Mouse (Mus musculus): ENCODE measurements around the gene S100a6. TPM values are rescaled to one million over a fixed set of nuclear protein-coding genes. Genes with fewer than 3 reads are reported as not detected.
A peak's percentile ranks its signal among the peaks of the same experiment; 100 is the strongest.

Gene S100a6
- polyA plus RNA-seq, 1 experiment from 2014 or later = 24.1 TPM

DNA sequence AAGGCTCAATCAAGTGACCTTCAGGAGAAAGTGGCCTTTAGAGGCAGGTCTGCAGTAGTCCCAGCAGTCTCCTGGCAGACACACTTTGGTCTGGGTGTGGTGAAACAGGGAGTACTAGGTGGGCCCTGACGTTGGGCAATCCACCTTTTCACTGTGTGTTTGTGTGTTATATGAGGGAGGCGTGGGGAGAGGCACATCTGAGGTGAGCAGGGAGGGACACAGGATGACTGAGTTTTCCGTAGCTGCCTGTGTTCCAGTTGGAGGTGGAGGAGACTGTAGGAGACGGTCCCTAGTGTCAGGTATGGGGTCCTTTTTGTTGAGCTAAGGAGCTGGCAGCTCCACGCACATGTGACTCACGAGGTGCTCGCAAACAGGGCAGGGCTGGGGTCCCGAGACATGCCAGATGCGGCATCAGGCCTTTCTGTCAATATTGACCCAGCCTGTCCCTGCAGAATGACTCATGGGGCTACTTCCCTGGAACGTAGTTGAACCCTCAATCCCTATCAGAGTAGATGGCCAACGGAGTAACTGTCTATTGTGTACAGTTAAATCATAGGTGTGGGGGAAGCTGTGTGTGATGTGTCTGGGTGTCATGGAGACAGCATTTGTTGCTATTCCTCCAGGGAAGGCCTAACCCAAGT is 2.0 kb downstream of the S100a6 start:
- Histone ChIP-seq H3K36me3 (no peaks in the 10 kb centered on the region), H3K4me1 (replicated peaks) (peaks cover 9% of the 10 kb centered on the region), H3K9me3 (no peaks in the 10 kb centered on the region), H3K4me3 (no peak overlapping the region), H3K27ac (replicated peaks) (no peak overlapping the region), H3K4me2 (no peak overlapping the region), H3K9ac (no peak overlapping the region), H3K27me3 (0 out of 2 replicates have a peak, but pooled peaks cover 4% of the 10 kb centered on the region)
- 83% methylated on average over 11 of the region's 11 CpGs for WGBS
- ATAC-seq (ENCODE audit: low FRiP score, low read depth) = no peak

DNA sequence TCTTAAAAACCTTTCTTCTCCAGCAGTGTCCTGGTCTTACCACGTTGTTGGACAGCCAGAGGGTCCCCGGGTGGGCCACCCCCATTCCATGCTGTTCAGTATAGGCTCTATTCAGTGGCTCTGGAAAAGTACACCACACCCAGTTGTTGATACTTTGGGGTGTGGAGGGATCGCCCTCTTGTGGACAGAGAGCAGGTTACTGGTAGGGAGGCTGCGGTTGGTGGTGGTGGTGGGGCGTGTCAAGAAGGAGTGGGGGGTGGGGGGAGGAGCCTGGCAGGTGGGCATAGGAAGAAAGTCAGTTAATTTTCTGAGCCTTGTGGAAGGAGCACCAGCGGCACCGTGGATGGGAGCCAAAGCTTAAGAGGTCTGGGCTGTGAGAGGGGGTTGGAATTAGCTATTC is 2.7 kb downstream of the S100a6 start:
- no peak overlapping the region for H3K27ac ChIP-seq (replicated peaks)
- peaks cover 9% of the 10 kb centered on the region for H3K4me1 ChIP-seq (replicated peaks)
- no peak overlapping the region for H3K4me3 ChIP-seq
- 14% methylated on average over 7 of the region's 7 CpGs for WGBS
- ATAC-seq (ENCODE audit: low FRiP score, low read depth) = no peak
- no peaks in the 10 kb centered on the region for H3K36me3 ChIP-seq
- H3K4me2 ChIP-seq = no peak overlapping the region
- H3K9ac ChIP-seq = no peak overlapping the region
- 0 out of 2 replicates have a peak, but pooled peaks cover 4% of the 10 kb centered on the region for H3K27me3 ChIP-seq
- no peaks in the 10 kb centered on the region for H3K9me3 ChIP-seq

DNA sequence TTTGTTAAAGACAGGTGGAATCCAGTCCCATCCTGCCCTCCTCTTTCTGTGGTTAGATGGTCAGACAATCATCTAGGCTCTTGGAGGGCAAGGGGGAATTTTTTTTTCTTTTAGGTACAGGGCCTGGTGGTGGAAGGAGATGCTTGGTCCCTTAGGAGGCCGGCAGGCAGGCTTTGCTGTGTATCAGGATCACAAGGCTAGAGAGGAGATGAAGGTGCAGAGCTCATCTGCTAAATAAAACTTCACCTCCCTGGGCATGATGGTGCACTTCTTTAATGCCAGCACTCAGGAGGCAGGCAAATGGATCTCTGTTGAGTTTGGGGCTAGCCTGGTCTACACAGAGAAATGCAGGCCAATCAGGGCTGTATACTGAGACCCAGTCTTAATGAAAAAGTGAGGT is 3.2 kb downstream of the S100a6 start:
- H3K4me2 ChIP-seq = no peak overlapping the region
- H3K36me3 ChIP-seq = no peaks in the 10 kb centered on the region
- H3K4me1 ChIP-seq (replicated peaks) = peaks cover 9% of the 10 kb centered on the region
- no peaks in the 10 kb centered on the region for H3K9me3 ChIP-seq
- H3K4me3 ChIP-seq = no peak overlapping the region
- no peak overlapping the region for H3K27ac ChIP-seq (replicated peaks)
- H3K27me3 ChIP-seq = 0 out of 2 replicates have a peak, but pooled peaks cover 4% of the 10 kb centered on the region
- WGBS = 62% methylated on average over 1 of the region's 1 CpGs
- ATAC-seq (ENCODE audit: low FRiP score, low read depth) = no peak
- H3K9ac ChIP-seq = no peak overlapping the region

DNA sequence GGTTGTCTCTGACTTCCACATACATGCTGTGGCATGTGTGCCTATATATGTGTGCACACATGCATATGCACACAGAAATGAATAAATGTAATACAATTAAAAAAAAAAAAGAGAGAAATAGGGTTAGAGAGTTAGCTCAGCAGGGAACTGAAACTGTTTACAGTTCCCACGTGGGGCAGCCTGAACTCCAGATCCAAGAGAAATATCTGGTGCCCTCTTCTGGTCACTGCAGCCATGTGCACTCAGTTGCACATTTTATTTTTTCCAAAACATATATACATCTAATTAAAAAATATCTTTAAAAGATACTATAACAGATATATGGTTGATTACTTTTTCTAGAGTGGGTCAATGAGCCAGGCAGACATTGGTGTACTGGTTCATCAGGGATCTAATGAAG is 4.9 kb downstream of the S100a6 start:
- Histone ChIP-seq H3K4me2 (no peak overlapping the region), H3K9ac (no peak overlapping the region), H3K4me3 (no peak overlapping the region), H3K9me3 (no peaks in the 10 kb centered on the region), H3K4me1 (replicated peaks) (peaks cover 8% of the 10 kb centered on the region), H3K27me3 (0 out of 2 replicates have a peak, but pooled peaks cover 4% of the 10 kb centered on the region), H3K27ac (replicated peaks) (no peak overlapping the region), H3K36me3 (no peaks in the 10 kb centered on the region)
- no peak for ATAC-seq (ENCODE audit: low FRiP score, low read depth)
- 15% methylated on average over 1 of the region's 1 CpGs for WGBS

DNA sequence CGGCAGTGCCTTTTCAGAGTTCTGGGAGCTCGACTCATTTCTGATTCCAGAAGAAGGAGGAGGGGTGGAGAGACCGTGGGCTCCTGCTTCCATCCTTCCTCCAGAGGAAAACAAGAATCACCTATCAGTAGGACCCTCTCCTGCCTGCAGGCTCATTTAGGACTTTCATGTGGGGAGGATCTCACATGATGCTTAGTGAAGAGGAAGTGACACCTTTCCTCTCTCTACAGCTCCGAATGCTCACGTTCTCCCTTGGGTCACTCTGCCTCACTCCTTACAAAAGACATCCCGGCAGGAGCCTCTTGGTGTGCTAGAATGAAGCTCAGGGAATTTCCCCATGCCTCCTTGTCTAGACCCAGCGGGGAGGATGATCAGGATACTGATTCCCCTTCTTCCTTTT is 8.9 kb downstream of the S100a6 start:
- Histone ChIP-seq H3K36me3 (no peaks in the 10 kb centered on the region), H3K27me3 (no peaks in the 10 kb centered on the region), H3K9ac (no peak overlapping the region), H3K4me1 (replicated peaks) (peaks cover 12% of the 10 kb centered on the region), H3K4me3 (no peak overlapping the region), H3K4me2 (no peak overlapping the region), H3K9me3 (no peaks in the 10 kb centered on the region), H3K27ac (replicated peaks) (no peak overlapping the region)
- ATAC-seq (ENCODE audit: low FRiP score, low read depth) = no peak
- WGBS = 58% methylated on average over 7 of the region's 7 CpGs

DNA sequence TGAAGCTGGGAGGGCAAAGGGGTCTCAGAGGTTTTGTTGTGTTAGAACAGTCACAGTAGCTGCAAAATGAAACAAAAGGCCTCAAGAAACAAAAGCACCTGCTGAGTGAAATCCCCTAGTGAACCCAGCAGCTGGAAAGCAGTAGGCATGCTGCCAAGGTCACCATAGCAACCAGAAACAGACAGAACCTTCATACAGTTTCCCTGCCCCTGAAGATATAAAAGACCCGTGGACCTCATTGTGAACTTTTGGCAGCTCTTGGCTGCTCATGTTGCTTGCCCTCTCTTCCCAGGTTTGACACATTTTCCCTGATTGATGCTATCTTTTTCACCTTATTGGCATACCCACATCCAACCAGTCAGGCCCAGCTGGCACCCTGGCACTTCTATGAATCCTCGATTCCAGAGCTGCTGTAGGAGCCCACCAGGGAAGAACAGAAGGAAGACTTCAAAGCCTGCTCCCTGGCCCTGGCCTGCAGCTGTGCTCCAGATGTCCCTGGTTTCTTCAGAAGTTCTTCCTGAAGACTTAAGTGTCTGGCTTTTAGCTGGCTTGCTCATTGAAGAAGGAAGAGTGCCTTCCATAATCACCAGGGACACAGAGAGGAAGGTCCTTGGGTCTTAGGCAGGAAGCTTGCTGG is 10.9 kb downstream of the S100a6 start:
- ATAC-seq (ENCODE audit: low FRiP score, low read depth) = 0 out of 2 replicates have a peak, but pooled peaks have one; percentile 40
- Histone ChIP-seq H3K4me3 (no peak overlapping the region), H3K9ac (no peak overlapping the region), H3K27ac (replicated peaks) (peak overlapping the region; percentile 34), H3K9me3 (no peaks in the 10 kb centered on the region), H3K36me3 (no peaks in the 10 kb centered on the region), H3K4me1 (replicated peaks) (peaks cover 12% of the 10 kb centered on the region), H3K27me3 (no peaks in the 10 kb centered on the region), H3K4me2 (no peak overlapping the region)
- 0% methylated on average over 2 of the region's 2 CpGs for WGBS

DNA sequence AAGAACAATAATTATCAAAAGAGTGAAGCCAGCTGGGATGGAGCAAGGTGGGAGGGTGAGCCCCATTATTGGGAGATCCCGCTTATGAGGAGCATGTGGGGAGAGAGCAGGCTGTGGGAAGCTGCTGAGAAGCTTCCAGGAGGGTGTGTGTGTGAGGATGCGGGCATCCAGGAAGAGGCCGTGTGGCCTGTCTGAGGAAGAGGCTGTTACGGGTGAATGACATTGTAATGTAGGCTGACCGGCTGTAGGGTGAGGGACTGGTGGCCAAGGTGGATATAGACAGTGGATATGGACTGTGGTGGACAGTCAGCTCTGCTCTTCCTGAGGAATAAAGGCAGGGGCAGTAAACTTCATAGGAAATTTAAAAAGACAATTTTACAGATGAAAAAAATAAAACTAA is 12.8 kb downstream of the S100a6 start:
- no peak overlapping the region for H3K4me3 ChIP-seq
- no peak overlapping the region for H3K9ac ChIP-seq
- WGBS = 69% methylated on average over 5 of the region's 5 CpGs
- H3K4me1 ChIP-seq (replicated peaks) = peaks cover 12% of the 10 kb centered on the region
- no peak overlapping the region for H3K27ac ChIP-seq (replicated peaks)
- H3K9me3 ChIP-seq = no peaks in the 10 kb centered on the region
- H3K4me2 ChIP-seq = no peak overlapping the region
- H3K27me3 ChIP-seq = no peaks in the 10 kb centered on the region
- no peaks in the 10 kb centered on the region for H3K36me3 ChIP-seq
- no peak for ATAC-seq (ENCODE audit: low FRiP score, low read depth)

DNA sequence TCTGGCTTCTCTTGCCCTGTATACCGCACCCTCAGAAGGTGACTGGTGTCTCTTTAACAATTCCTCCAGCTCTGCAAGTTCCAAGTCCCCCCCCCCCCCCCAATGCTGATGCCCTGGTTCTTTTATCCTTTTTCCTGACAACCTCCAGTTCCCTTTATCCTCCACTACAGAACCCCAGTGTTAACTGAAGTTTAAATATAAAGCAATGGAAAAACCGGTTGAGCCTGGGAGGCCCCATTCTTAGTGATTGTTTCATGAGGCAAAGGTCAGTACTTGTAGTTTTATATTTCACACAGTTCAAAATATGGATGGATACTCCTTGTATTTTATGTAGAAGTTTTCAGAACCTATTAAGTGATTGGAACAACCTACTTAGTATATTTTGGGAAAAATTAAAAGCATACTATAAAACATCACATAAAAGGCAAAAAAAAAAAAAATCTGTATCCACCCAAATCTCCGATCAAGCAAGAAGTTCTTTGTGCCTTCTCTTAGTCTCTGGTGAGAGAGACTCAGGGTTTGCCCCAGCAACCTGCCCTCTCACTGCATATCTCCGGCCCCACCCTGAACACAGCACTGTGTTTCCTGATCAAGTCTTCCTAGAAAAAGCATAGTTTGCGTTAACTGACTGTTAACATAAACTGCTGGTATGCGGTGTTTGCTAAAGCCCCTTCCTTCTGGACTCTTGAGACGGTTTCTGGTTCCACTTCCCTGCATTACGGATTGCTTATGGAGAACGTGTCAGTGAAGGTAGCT is 13.8 kb downstream of the S100a6 start:
- no peaks in the 10 kb centered on the region for H3K27me3 ChIP-seq
- peaks cover 12% of the 10 kb centered on the region for H3K4me1 ChIP-seq (replicated peaks)
- H3K4me3 ChIP-seq = no peak overlapping the region
- no peaks in the 10 kb centered on the region for H3K36me3 ChIP-seq
- H3K9ac ChIP-seq = no peak overlapping the region
- no peak for ATAC-seq (ENCODE audit: low FRiP score, low read depth)
- WGBS = 77% methylated on average over 9 of the region's 9 CpGs
- H3K4me2 ChIP-seq = no peak overlapping the region
- no peaks in the 10 kb centered on the region for H3K9me3 ChIP-seq
- H3K27ac ChIP-seq (replicated peaks) = no peak overlapping the region

DNA sequence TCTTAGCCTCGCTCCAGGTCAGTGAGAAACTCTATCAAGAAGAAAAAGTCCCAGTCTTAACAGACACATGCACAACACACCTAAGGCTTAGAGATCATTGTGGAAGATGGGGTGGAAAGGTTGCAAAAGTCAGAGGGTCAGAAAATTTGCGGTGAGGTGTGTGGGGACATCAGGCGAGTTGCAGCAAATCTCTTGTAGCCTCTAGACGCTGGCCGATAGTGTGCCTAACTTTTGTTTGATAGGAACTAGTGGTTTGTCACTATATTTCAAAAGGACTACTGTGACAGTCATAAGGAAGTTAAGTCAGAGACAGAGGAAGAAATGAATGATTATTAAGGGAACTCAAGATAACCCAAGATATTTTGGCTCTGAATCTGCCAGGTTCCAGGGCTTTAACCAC is 14.7 kb downstream of the S100a6 start:
- Histone ChIP-seq H3K9ac (no peak overlapping the region), H3K4me2 (no peak overlapping the region), H3K9me3 (no peaks in the 10 kb centered on the region), H3K4me3 (no peak overlapping the region), H3K27me3 (no peaks in the 10 kb centered on the region), H3K27ac (replicated peaks) (no peak overlapping the region), H3K4me1 (replicated peaks) (peaks cover 12% of the 10 kb centered on the region), H3K36me3 (no peaks in the 10 kb centered on the region)
- 97% methylated on average over 5 of the region's 5 CpGs for WGBS
- no peak for ATAC-seq (ENCODE audit: low FRiP score, low read depth)

DNA sequence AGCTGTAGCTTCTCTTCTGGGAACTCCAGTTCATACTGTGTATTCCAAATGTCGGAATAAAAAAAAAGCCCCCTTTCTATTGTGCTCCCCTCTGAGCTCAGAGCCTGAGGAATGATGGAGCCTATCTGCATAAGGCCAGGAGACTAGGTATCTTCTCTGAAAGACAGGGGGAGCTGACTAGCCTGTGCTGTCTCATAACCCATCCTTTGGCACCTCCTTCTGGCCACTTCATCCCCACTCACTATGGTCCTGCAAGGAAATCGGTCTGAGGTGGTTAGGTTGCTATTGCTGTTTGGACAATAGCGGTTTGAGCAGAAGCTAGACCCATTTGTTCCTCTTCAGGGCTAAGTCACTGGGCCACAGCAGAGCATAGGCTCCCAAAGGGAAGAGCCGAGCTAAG is 15.1 kb downstream of the S100a6 start:
- H3K4me3 ChIP-seq = no peak overlapping the region
- no peak overlapping the region for H3K4me2 ChIP-seq
- H3K4me1 ChIP-seq (replicated peaks) = peaks cover 12% of the 10 kb centered on the region
- no peak overlapping the region for H3K27ac ChIP-seq (replicated peaks)
- no peak overlapping the region for H3K9ac ChIP-seq
- 69% methylated on average over 4 of the region's 4 CpGs for whole genome bisulfite sequencing
- no peaks in the 10 kb centered on the region for H3K9me3 ChIP-seq
- no peak for ATAC-seq (ENCODE audit: low FRiP score, low read depth)
- H3K27me3 ChIP-seq = no peaks in the 10 kb centered on the region
- no peaks in the 10 kb centered on the region for H3K36me3 ChIP-seq

DNA sequence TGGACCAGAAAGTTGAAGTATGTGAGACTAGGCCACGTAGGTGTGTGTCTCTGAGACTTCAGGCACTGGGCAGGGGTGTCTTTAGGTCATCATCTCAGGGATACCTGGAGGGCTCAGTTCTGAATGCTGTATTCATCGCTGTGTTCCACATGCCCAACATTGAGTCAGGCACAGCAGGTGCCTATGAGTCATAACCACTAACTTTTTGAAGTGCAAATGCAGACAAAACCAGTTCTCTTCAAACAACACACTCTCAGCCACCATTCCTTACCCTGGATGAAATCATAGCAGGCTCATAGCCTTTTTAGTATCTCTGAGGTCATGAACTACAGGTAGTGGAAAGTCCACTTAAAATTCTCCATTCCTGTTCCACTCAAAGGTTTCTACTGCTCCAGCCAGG is 16.6 kb downstream of the S100a6 start:
- no peaks in the 10 kb centered on the region for H3K36me3 ChIP-seq
- H3K9me3 ChIP-seq = no peaks in the 10 kb centered on the region
- no peak overlapping the region for H3K27ac ChIP-seq (replicated peaks)
- ATAC-seq (ENCODE audit: low FRiP score, low read depth) = no peak
- H3K4me2 ChIP-seq = no peak overlapping the region
- no peak overlapping the region for H3K4me3 ChIP-seq
- no peaks in the 10 kb centered on the region for H3K27me3 ChIP-seq
- no peak overlapping the region for H3K9ac ChIP-seq
- WGBS = 87% methylated on average over 2 of the region's 2 CpGs
- H3K4me1 ChIP-seq (replicated peaks) = no peaks in the 10 kb centered on the region

DNA sequence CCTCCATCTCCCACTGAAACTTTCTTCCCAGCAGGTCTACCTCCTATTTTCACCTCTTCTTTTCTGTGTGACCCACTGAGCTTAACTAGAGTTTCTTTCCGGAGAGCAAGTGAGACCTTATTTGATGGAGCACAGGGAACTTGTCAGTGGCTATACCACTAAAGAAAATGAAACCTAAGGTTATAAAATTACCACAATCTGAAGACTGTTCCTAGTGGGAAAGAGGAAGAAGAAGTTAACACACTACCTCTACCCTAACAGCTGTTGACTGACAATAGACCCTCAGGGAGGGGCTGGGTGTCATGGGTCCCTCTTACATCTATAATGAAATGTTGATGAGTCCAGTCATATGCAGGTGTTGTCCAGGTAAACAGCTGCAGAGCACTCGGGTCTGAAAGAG is 19.3 kb downstream of the S100a6 start:
- Histone ChIP-seq H3K9me3 (no peaks in the 10 kb centered on the region), H3K4me3 (no peak overlapping the region), H3K27me3 (no peaks in the 10 kb centered on the region), H3K27ac (replicated peaks) (no peak overlapping the region), H3K9ac (no peak overlapping the region), H3K4me2 (no peak overlapping the region), H3K36me3 (no peaks in the 10 kb centered on the region), H3K4me1 (replicated peaks) (no peaks in the 10 kb centered on the region)
- ATAC-seq (ENCODE audit: low FRiP score, low read depth) = no peak
- WGBS = 86% methylated on average over 2 of the region's 2 CpGs
